ENCODE assay signal across 26 mouse cellular contexts in genomic region chr12:83880913-83881312, GRCm38 (mm10). TPM values are rescaled to one million over a fixed set of nuclear protein-coding genes. Genes with fewer than 3 reads are reported as not detected.
DNase-seq lines count a peak whose midpoint lies in the region; ATAC-seq and TF ChIP-seq lines count a peak whose summit lies in the region.
"Had no signal": no experiment of that assay in that cellular context is flagged by ENCODE, and none has a peak within 500 bp of the region (broad histone marks: within the 10 kb centered on the region; RNA-seq: fewer than 3 reads in every experiment).

No protein-coding gene starts in this region.

- no peak for ATAC-seq in forebrain, embryonic 14.5 days
- ATAC-seq in forebrain, embryonic 15.5 days (replicated peaks): no peak
- ATAC-seq in lung, postnatal 0 days: no peak
- ATAC-seq in CD4-positive, CD25-positive, alpha-beta regulatory T cell, adult 4 months: no peak
- ATAC-seq: activated CD4-positive, CD25-positive, alpha-beta regulatory T cell, adult 4 months; forebrain, embryonic 13.5 days; hindbrain, embryonic 16.5 days; intestine, embryonic 15.5 days had no signal

- no peak for TF ChIP-seq CTCF in lung, postnatal 0 days (IDR thresholded peaks at IDR 0.05)

- H3K4me1 ChIP-seq in forebrain, embryonic 14.5 days (ENCODE audit: control insufficient read depth, insufficient read depth, low read length): peaks cover 4% of the 10 kb centered on the region; the same call in 1 of the 2 replicates
- H3K4me1 ChIP-seq in forebrain, embryonic 15.5 days: no peaks in the 10 kb centered on the region
- peaks cover 4% of the 10 kb centered on the region; the same call in 1 of the 2 replicates for H3K4me1 ChIP-seq in lung, postnatal 0 days (ENCODE audit: insufficient read depth, low read depth, low read length)
- H3K4me1 ChIP-seq: forebrain, embryonic 10.5 days; heart, embryonic 15.5 days; hindbrain, embryonic 10.5 days; hindbrain, embryonic 13.5 days; intestine, embryonic 15.5 days had no signal

- no peak overlapping the region for H3K4me3 ChIP-seq in forebrain, embryonic 14.5 days (ENCODE audit: low read depth, low read length)
- no peak overlapping the region for H3K4me3 ChIP-seq in forebrain, embryonic 15.5 days
- H3K4me3 ChIP-seq in lung, postnatal 0 days (ENCODE audit: low read depth, low read length): no peak overlapping the region
- H3K4me3 ChIP-seq: erythroblast, embryonic 14.5 days; forebrain, embryonic 10.5 days; forebrain, embryonic 13.5 days; heart, embryonic 12.5 days; heart, embryonic 15.5 days; hindbrain, embryonic 10.5 days; hindbrain, embryonic 13.5 days; intestine, embryonic 15.5 days had no signal

- H3K36me3 ChIP-seq in forebrain, embryonic 14.5 days (ENCODE audit: control insufficient read depth, insufficient read depth, low read length): no peaks in the 10 kb centered on the region
- no peaks in the 10 kb centered on the region for H3K36me3 ChIP-seq in forebrain, embryonic 15.5 days
- peaks cover 6% of the 10 kb centered on the region; the same call in 1 of the 2 replicates for H3K36me3 ChIP-seq in lung, postnatal 0 days (ENCODE audit: insufficient read depth, low read length)

- no peak overlapping the region for H3K27ac ChIP-seq in forebrain, embryonic 14.5 days (ENCODE audit: low read depth, low read length)
- H3K27ac ChIP-seq in forebrain, embryonic 15.5 days (replicated peaks): no peak overlapping the region
- H3K27ac ChIP-seq in lung, postnatal 0 days (ENCODE audit: low read length): peak overlapping the region; percentile 43; the same call in 1 of the 2 replicates
- H3K27ac ChIP-seq: forebrain, embryonic 10.5 days; forebrain, embryonic 13.5 days; heart, embryonic 15.5 days; hindbrain, embryonic 10.5 days; hindbrain, embryonic 13.5 days; intestine, embryonic 15.5 days had no signal

- DNase-seq in forebrain, embryonic 14.5 days (ENCODE audit: low spot score): peak; percentile 17
- DNase-seq in lung, postnatal 0 days (ENCODE audit: low spot score): peak; percentile 16
- no peak for DNase-seq in lung, postnatal 36 days
- peak; percentile 80 for DNase-seq in fat pad, adult 2 months (ENCODE audit: extremely low read depth, low read depth, low spot score)
- DNase-seq: adrenal gland, adult 8-10 months; adrenal gland, postnatal 25 days; cerebellum, adult 18-20 months; cerebellum, adult 9-10 months; cerebellum, postnatal 36 days; embryo, embryonic 11 days; gastrocnemius, postnatal 25 days; heart, postnatal 10 days; heart, postnatal 36 days; kidney, adult 11 months had no signal

- H3K9me3 ChIP-seq in forebrain, embryonic 14.5 days (replicated peaks; ENCODE audit: control insufficient read depth, low read length): no peaks in the 10 kb centered on the region
- no peaks in the 10 kb centered on the region for H3K9me3 ChIP-seq in forebrain, embryonic 15.5 days
- no peaks in the 10 kb centered on the region for H3K9me3 ChIP-seq in lung, postnatal 0 days (ENCODE audit: low read length)
- H3K9me3 ChIP-seq: forebrain, embryonic 10.5 days; forebrain, embryonic 13.5 days; heart, embryonic 12.5 days; heart, embryonic 15.5 days; hindbrain, embryonic 10.5 days; hindbrain, embryonic 13.5 days; intestine, embryonic 15.5 days had no signal

- H3K27me3 ChIP-seq in forebrain, embryonic 14.5 days (replicated peaks; ENCODE audit: control insufficient read depth, insufficient read depth, low read length): no peaks in the 10 kb centered on the region
- H3K27me3 ChIP-seq in forebrain, embryonic 15.5 days: no peaks in the 10 kb centered on the region
- H3K27me3 ChIP-seq in lung, postnatal 0 days (replicated peaks; ENCODE audit: insufficient read depth, low read length): no peaks in the 10 kb centered on the region
- H3K27me3 ChIP-seq: forebrain, embryonic 13.5 days; heart, embryonic 12.5 days; heart, embryonic 15.5 days; hindbrain, embryonic 13.5 days; intestine, embryonic 15.5 days had no signal

- no peak for TF ChIP-seq EP300 in lung, postnatal 0 days (IDR thresholded peaks at IDR 0.05)

- H3K4me2 ChIP-seq in forebrain, embryonic 14.5 days (ENCODE audit: low read length): no peak overlapping the region
- H3K4me2 ChIP-seq in forebrain, embryonic 15.5 days (replicated peaks): no peak overlapping the region
- no peak overlapping the region for H3K4me2 ChIP-seq in lung, postnatal 0 days (replicated peaks; ENCODE audit: low read depth, low read length)
- H3K4me2 ChIP-seq: forebrain, embryonic 13.5 days; heart, embryonic 12.5 days; heart, embryonic 15.5 days; hindbrain, embryonic 13.5 days; intestine, embryonic 15.5 days had no signal

- no peak overlapping the region for H3K9ac ChIP-seq in forebrain, embryonic 14.5 days (ENCODE audit: low read length)
- H3K9ac ChIP-seq in forebrain, embryonic 15.5 days (replicated peaks): no peak overlapping the region
- H3K9ac ChIP-seq in lung, postnatal 0 days (replicated peaks; ENCODE audit: low read depth): no peak overlapping the region
- H3K9ac ChIP-seq: forebrain, embryonic 13.5 days; heart, embryonic 12.5 days; heart, embryonic 15.5 days; hindbrain, embryonic 13.5 days; intestine, embryonic 15.5 days had no signal

- WGBS in forebrain, embryonic 14.5 days: 42% methylated on average over 2 of the region's 2 CpGs
- 43% methylated on average over 2 of the region's 2 CpGs for WGBS in forebrain, embryonic 15.5 days
- 51% methylated on average over 2 of the region's 2 CpGs for WGBS in lung, postnatal 0 days

RNA-seq across cellular contexts. Expression of gene Numb, which starts 40.8 kb away (rescaled TPM):
- polyA plus RNA-seq in forebrain, embryonic 14.5 days (2014; fragmentation: Nextera tagmentation; extraction: Ambion mirVana): 12.9 and 16.2 TPM in 2 replicates
- polyA plus RNA-seq in forebrain, embryonic 15.5 days (2015; fragmentation: Nextera tagmentation; extraction: Ambion mirVana): 16.4 and 18.6 TPM in 2 replicates
- polyA plus RNA-seq in lung, postnatal 0 days (2015; fragmentation: Nextera tagmentation; extraction: Ambion mirVana): 52.6 and 57.8 TPM in 2 replicates
- 10 to 100 TPM; 36.7 to 39.4 TPM for polyA plus RNA-seq in CD4-positive, CD25-positive, alpha-beta regulatory T cell, adult 4 months (2017; shearing (Covaris generic))
